Mouse (Mus musculus): ENCODE measurements around the gene Swt1.
"Not testable (repeated sequence)": the region's sequence is repeated elsewhere in the genome, so short reads cannot be mapped to it uniquely, and the experiment has no call there.

Swt1 gene

DNA sequence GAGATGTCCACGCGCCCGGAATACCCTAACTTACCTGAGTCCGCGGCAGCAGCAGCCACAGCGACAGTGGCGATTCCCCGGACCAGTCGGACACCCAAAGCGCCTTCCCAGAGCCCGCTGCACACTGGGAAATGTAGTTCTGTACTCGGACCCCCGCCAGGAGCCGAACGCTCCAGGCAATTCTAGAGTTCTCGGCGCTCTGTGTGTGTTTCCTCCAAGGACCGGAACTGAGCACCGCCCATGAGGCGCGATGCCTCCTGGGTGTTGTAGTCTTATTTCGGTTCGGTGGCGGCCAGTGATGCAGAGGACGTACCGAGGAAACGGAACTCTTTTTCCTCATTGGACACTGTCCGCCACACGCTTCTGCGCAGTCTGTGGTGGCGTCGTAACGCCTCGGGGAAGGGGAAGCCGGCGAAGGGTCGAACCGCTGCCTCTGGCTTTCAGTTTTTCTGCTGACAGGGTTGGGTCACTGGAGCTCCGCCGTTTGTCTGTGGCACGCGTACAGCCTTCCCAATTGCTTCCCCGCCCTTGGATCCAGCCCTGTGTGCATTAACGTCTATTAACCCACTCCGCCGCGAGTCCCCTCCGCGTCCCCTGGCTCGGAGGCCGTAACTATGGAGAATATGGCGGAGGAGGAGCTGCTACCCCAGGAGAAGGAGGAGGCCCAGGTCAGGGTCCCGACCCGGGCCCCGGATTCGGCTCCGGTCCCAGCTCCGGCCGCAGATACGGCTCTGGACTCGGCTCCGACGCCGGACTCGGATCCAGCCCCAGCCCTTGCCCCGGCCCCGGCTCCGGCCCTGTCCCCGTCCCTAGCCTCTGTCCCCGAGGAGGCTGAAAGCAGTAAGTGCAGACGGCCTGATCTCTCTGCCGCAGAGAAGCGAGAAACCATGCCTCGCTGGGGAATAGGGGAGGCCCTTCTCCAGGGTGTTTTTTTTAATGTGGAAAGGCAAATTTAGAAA lies at the start of gene Swt1, which contains the start of gene Trmt1l:
TSS of gene Swt1 (minus strand) at position 193 of the 959 bp plus-strand sequence.
TSS of gene Trmt1l (plus strand) at position 280 of the 959 bp plus-strand sequence.
- DNase-seq (ENCODE audit: extremely low spot score), result peak; percentile 97

GRCm38 (mm10) chr1:151472386-151472785 lies 44.1 kb upstream of the Swt1 start:
- DNase-seq (ENCODE audit: extremely low spot score), result not testable (repeated sequence)

DNA sequence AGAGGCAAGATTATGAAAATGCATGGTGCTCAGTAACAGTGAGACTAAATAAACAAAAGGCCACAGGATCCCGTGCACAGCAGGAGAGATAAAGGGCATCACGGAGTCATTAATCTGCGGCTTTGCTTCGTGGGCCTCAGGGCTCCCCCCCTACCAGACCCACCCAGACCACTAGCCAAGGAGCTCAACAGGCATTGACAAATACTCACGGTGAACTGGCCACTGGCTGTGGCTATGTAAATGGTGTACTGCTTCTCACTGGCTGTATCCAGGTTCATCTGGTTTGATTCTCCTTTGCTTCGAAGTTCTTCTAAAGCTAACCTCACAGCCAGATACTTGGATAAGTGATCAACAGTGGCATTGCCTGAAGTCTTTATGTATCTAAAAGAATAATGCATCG lies 43.2 kb upstream of the Swt1 start:
- no peak for DNase-seq (ENCODE audit: extremely low spot score)

GRCm38 (mm10) chr1:151466571-151466970 lies 38.3 kb upstream of the Swt1 start:
- no peak for DNase-seq (ENCODE audit: extremely low spot score)

DNA sequence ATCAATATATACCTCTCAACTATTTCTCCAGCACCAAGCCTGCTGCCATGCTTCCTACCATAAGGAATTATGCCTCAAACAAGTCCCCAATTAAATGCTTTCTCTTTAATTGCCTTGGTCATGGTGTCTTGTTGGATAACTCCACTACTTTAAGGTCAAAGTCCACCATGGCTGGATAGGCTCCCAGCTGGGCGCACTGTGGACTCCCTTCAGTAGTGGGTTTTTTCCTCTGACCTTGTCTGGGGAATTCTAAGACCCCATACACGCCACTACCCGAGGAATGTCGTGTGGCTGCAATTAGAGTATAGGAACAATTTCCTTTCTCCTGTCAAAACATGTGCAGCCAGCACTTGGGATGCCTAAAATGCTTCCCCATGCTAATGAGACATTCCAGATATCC lies 36.7 kb upstream of the Swt1 start:
- no peak for DNase-seq (ENCODE audit: extremely low spot score)

- no peak for DNase-seq (ENCODE audit: extremely low spot score)
Measured at GRCm38 (mm10) chr1:151461265-151461664, 33.0 kb upstream of the Swt1 start.

GRCm38 (mm10) chr1:151457087-151457486 lies 28.8 kb upstream of the Swt1 start:
- no peak for DNase-seq (ENCODE audit: extremely low spot score)

DNA sequence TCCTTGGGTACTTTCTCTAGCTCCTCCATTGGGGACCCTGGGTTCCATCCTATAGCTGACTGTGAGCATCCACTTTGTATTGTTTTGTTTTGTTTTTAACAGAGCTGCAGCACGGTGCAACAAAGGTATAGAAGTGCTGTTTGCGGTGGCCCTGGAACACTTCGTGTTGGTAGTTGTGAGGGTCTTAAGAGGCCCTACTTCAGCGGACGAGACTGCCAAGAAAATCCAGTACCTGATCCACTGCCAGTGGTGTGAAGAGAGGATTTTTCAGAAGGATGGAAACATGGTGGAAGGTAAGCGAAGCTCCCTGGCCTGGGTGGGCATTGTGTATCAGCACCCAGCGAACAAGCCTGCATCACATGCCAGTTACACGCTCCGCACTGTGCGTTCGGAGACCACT lies 23.7 kb upstream of the Swt1 start:
- DNase-seq (ENCODE audit: extremely low spot score), result no peak

DNA sequence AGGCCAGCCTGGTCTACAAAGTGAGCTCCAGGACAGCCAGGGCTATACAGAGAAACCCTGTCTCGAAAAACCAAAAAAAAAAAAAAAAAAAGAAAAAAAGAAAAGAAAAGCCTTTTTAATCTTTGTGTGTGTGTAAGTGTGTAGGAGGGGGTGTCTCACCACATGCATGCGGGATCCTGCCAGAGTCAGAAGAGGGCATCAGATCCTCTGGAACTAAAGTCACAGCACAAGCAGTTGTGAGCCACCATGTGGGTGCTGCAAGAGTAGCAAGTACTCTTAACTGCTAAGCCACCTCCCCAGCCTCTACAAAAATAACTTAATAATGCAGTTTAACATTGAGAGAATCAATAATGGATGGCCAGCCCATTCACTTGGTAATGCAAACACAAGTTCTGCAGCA lies 22.6 kb upstream of the Swt1 start:
- no peak for DNase-seq (ENCODE audit: extremely low spot score)

- no peak for DNase-seq (ENCODE audit: extremely low spot score)
Measured at GRCm38 (mm10) chr1:151449866-151450265, 21.6 kb upstream of the Swt1 start.

- no peak for DNase-seq (ENCODE audit: extremely low spot score)
Measured at GRCm38 (mm10) chr1:151435431-151435830, 7.2 kb upstream of the Swt1 start.

- no peak for DNase-seq (ENCODE audit: extremely low spot score)
Measured at GRCm38 (mm10) chr1:151429316-151429715, 1.1 kb upstream of the Swt1 start.

- no peak for DNase-seq (ENCODE audit: extremely low spot score)
Measured at GRCm38 (mm10) chr1:151427888-151428262, 380 bp downstream of the Swt1 start.

DNA sequence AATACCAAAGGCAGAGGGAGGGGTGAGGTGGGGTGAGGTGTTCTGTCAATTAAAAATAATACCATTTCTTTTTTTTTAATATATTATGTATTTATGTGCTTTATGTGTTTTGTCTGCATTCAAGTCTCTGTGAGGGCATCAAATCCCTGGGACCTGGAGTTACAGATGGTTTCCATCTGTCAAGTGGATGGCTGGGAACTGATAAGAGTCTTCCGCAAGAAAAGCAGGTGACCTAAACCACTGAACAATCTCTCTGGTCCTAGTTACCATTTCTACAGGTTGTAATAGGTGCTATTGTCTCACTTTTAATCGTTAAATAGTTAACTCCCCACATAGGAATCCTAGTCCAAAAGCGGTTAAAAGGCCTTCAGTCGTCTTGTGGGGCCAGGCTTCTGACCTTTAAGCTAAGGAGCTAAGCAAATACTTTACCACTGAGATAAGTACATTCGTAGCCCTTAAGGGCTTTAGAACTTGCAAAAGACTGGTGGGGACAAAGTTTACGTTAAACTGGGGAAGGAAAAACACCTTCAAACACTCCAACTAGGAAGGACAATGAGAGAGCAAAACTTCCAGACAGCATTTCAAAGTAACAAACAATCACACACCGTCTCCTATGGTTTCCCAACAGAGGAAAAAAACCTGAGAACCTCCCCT lies 1.2 kb downstream of the Swt1 start:
- peak; percentile 2 for DNase-seq (ENCODE audit: extremely low spot score)

DNA sequence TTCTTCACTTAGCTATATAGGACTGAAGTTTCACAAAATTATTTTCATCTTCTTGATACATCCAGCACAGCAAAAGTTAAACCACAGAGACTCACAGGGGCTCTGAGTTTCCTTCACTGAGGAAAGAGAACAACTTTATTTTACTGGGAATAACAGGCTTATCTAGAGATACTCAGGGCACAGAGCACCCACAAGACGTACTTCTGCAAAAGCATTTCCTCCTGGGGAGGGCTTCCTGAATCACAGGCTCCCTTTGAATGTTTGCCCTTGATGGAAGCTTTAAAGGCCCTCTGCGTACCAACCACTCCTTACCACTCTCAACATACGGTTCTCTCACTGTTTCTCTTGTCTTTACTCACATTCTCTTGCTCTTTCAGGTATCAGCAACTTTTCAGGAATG lies 6.1 kb downstream of the Swt1 start:
- DNase-seq (ENCODE audit: extremely low spot score), result no peak

GRCm38 (mm10) chr1:151409827-151410226 lies 18.4 kb downstream of the Swt1 start:
- DNase-seq (ENCODE audit: extremely low spot score), result no peak

- peak; percentile 10 for DNase-seq (ENCODE audit: extremely low spot score)
Measured at GRCm38 (mm10) chr1:151390029-151390428, 38.2 kb downstream of the Swt1 start.

GRCm38 (mm10) chr1:151377353-151377752 lies 50.9 kb downstream of the Swt1 start:
- no peak for DNase-seq (ENCODE audit: extremely low spot score)

- DNase-seq (ENCODE audit: extremely low spot score), result no peak
Measured at GRCm38 (mm10) chr1:151372823-151373222, 55.4 kb downstream of the Swt1 start.

- no peak for DNase-seq (ENCODE audit: extremely low spot score)
Measured at GRCm38 (mm10) chr1:151371543-151371942, 56.7 kb downstream of the Swt1 start.

DNA sequence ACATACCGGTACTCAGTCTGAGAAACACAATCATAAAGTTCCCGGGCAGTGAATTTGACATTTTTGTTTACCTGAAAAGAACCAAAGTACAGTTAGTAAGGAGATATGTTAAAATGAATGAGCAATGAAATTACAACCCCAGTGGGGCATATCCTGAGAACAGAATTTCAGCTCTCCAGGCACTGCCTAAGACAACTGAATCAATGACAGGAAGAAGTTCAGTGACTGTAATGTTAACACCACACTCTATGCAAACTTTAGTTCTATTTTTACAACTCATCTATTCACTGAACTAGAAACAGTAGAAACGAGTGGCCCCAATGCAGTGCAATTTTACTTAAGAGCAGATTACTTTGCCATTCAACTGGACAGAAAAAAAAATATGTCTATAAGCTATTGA lies 57.7 kb downstream of the Swt1 start:
- DNase-seq (ENCODE audit: extremely low spot score), result no peak

- DNase-seq (ENCODE audit: extremely low spot score), result no peak
Measured at GRCm38 (mm10) chr1:151368444-151368843, 59.8 kb downstream of the Swt1 start.
